Mouse (Mus musculus) testis, adult 2 months (tissue): ENCODE data around the gene Mylk.

Experiments
- CTCF ChIP-seq: fragments of 200-500 bp; IDR thresholded peaks from 2 replicates; pipeline ENCODE4 v1.5.1; 2012; ENCODE audit warnings: low read depth, mild to moderate bottlenecking, inconsistent platforms, low read length, moderate library complexity; ENCODE audit not compliant: control insufficient read depth, insufficient read depth, insufficient replicate concordance
- POLR2A ChIP-seq: fragments of 200-500 bp; IDR thresholded peaks from 2 replicates; pipeline ENCODE4 v1.6.1; 2012; ENCODE audit warnings: low read depth, mild to moderate bottlenecking, inconsistent platforms, low read length, moderate library complexity; ENCODE audit not compliant: control insufficient read depth

GRCm38 (mm10) chr16:34857631-34858030 is 112.6 kb downstream of the Mylk start:
- TF ChIP-seq POLR2A (no peak), CTCF (no peak)
